Mouse (Mus musculus): ENCODE results near the gene Rpl27.
"Not testable (repeated sequence)": the region's sequence is repeated elsewhere in the genome, so short reads cannot be mapped to it uniquely, and the experiment has no call there.

Gene Rpl27

DNA sequence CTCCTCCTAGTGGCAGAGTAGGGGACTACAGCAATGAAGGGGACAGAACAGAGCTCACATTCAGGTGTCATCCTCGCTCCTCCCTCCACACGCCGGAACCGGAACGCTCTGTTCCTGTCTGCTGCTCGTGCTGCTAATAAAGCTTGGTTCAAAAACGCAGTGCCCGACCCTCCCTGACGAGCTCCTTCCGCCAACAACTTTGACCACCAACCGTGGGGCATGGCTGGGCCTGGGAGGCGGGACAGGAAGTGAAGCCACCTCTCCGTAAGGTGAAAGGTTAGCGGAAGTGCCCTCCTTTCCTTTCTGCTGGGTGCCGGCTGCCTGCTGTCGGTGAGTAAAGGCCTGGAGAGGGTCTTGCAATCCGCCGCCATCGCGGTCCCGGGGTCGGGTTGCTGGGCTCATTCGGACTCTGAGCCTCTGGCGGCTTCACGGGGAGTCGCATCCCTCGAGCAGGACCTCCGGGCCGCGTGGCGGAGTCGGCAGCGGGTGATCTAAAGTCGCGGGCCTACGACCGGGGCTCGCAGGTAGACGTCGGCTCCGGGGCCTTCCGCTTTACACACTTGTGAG is at the start of gene Rpl27:
Gene Rpl27 (plus strand): TSS at position 172 of the 567 bp plus-strand sequence.
- DNase-seq (ENCODE audit: extremely low read depth, low read depth, low spot score) = peak; percentile 96

DNA sequence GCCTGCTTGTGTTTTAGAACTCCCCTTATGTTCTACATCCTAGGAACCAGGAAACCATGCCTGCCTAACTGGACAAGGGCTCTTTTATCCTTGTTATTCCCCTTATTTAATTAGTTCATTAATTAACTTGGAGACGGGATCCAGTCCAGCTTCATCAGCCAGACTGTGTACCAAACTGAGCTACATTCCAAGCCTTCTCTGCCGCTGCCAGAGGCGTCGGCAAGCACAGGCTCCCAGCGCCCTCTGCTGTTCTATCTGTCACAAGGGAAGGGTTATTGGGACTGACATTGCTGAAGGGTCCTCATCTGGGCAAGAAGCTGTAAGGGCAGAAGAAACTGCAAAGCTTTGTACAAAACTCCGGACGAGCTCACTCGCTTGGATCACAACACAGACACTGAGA is 47.0 kb upstream of the Rpl27 start:
- no peak for DNase-seq (ENCODE audit: extremely low read depth, low read depth, low spot score)

DNA sequence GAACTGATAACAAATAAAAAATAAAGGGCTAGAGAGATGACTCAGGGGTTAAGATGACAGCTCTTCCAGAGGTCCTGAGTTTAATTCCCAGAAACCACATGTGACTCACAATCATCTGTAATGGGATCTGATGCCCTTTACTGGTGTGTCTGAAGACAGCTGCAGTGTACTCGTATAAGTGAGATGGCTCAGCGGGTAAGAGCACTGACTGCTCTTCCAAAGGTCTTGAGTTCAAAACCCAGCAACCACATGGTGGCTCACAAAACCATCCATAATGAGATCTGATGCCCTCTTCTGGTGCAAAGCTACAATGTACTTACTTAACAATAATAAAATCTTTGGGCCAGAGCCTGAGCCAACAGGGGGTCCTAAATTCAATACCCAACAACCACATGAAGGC is 26.8 kb upstream of the Rpl27 start:
- DNase-seq (ENCODE audit: extremely low read depth, low read depth, low spot score) = no peak

DNA sequence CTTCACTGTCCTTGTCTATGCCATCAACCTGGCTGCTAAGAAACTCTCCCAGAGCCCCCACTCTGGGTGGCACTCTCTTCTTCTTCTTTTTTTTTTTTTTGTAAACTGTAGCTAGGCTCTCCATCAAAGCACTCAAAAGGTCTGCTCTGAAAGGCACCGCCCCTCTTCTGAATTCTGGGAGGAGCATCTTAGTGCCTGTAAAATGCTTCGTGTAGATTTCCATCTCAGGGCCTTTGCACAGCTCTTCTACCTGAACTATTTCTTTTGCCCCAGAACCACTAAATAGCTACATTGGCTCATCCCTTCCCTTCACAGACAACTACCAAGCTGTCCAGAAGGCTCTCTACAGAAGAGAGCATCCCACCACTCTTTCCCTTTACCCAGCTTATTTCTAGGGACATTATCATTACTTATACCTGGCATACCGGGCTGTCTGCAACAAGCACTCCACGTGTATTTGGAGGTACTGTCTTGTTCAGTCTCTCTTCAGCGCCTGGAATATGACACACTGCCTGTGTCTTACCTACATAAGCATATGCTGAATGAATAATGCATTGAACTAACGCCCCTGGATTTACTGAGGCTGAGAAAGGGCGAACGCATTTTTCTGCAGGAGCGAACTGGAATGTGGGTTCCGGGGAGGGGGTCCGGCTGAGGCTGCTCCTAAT is 25.5 kb upstream of the Rpl27 start:
- DNase-seq (ENCODE audit: extremely low read depth, low read depth, low spot score) = no peak

DNA sequence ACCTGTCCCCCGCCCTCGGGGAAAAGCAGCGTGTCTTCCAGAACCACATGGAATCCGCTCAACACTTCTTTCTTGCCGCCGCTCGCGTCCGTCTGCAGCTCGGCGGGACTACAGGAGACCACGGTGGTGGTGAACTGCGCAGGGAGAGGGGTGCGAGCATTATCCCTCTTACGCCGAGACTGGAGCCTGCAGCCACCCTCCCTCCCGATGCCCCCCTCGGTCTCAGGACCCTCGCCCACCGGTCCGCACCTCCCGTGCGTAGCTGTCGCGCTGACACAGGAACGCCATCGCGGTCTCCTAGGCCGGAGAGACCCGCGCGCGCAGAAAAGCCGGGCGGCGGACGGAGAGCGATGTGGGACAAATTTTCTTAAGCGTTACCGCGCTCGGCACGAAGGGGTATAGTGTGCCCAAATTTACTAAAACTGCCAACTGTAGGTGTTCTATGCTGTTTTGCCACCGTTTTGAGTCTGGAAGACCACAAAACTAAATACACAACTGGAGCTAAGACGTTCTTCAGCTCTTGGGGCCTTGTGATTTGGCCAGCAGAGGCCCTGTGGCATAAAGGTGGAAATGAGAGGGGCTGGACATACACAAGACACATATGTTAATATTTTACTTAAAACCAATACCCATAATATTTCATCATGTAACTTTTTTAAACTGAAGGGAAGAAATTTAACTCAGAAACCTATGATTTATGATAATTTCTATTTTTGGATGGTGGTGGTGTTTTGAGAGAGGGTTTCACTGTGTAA is 24.8 kb upstream of the Rpl27 start, which contains the start of gene Aarsd1:
Gene Aarsd1 (minus strand): TSS at position 515 of the 755 bp plus-strand sequence.
- no peak for DNase-seq (ENCODE audit: extremely low read depth, low read depth, low spot score)

DNA sequence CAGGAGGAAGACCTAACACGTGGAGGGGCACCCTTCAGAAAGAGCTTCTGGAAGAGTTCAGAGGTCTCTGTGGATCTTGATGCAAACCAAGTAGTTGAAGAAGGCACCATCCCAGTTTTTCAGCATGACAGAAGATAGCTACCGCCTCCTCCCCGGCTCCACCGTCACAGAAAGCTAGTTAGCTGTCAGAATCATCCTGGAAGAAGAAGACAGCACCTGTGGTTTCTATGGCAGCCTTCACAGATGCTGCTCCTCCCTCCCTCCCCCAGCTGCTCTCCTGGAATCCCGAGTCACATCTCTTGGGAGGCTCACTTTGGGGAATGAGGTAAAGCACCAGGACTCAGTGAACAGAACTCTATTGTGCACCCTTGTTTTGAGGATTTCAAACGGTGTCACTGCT is 23.1 kb upstream of the Rpl27 start:
- no peak for DNase-seq (ENCODE audit: extremely low read depth, low read depth, low spot score)

DNA sequence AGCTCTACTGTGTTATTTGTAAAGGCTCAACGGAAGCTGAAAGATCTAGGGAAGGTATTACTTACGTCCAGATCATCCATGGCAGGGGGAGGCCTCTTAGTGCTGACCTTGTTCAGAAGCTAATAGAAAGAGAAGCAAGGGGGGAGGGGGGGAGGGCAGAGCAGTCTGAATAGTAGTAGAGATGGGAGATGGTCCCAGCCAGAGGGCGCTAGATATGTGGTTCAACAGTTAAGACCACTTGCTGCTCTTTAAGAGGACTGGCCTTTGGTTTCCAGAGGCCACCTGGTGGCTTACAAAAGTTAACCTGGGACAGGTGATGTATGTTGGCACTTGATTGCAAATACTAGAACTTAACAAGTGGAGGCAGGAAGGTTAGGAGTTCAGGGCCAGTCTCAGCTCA is 22.5 kb upstream of the Rpl27 start:
- no peak for DNase-seq (ENCODE audit: extremely low read depth, low read depth, low spot score)

DNA sequence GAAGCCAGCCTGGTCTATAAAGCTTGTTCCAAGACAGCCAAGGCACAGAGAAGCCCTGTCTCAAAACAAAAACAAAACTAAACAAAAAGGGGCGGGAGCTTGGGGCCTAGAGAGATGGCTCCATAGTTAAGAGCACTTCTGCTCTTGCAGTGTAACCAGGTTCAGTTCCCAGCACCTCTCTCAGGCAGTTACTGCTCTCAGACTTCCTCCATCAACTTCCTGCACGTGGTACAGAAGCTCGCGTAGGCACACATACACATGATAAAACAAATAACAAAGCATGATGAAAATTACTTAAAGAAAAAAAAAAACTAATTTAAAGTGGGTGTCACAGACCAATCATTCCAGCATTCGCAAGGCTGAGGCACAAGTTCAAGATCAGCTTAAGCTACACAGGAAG is 21.9 kb upstream of the Rpl27 start:
- DNase-seq (ENCODE audit: extremely low read depth, low read depth, low spot score) = no peak

DNA sequence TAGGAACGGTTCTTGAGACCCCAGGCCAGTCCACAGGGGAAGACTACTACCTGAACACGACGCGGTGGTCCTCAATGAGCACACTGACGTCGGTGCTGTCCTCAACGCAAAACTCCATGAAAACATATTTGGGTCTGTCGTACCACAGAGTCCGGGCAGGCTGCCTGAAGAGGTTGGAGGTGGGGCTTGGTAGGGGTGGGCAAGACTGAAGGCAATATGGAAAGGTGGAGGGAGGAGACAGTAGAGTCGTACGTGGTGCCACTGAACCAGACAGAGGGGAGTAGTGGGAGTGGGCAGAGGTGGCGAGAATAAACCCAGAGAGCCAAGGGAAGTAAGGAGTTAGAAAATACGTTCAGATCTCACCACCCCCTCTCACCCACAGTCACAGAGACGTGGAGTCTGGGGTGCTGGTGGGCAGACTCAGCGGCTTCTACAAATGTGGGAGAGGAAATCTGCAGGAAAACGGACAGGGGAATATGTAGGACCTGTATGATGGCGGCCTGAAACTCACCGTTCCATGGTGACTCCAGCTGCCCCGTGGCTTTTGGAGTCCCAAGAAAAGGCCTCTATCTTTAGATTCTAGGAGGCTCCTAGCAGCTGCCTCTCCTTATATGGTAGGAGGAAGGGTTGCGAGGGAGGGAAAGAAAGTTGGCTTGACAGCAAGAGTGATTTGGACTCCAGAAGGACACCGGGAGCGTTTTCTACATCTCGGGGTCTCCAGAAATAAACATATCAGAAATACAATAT is 17.8 kb upstream of the Rpl27 start, which contains the start of gene Gm27029:
Gene Gm27029 (minus strand): TSS at position 692 of the 747 bp plus-strand sequence.
- peak; percentile 45 for DNase-seq (ENCODE audit: extremely low read depth, low read depth, low spot score)

DNA sequence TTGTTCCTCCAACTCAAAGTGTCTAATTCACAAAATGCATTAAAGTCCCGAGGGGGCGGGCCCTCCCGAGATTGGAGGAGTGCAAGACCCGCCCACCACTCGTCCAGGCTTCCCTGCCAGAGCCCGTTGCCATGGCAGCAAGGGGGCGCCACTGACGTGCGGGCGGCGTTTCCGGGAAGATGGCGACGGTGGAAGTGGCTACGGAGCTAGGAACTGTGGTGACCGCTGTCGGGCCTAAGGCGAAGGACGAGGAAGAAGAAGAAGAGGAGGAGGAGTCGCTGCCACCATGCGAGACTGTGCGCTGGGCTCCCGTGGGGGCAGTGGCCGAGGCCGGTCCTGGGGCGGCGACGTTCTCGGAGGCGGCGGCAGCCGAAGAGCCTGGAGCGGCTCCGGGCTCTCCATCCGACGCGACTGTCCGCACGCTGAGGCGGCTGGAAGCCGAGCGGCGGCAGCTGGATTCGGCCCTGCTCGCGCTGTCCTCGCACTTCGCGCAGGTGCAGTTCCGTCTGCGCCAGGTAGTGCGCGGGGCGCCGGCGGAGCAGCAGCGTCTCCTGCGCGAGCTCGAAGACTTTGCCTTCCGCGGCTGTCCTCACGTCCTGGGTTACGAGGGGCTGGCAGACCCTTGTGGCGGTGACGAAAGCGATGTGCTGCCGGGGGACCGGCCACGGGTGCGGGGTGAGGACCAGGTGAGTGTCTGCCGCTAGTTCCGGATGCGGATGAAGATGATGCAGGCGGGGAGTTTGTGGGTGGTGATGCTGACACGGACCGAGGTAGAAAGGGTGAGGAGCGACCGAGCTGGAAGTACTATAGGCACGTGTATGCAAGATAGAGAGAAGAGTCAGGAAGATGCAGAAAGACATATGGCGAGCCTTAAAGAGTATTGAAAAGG is 16.9 kb upstream of the Rpl27 start, which contains the start of the genes Rundc1 and Ptges3l:
Gene Rundc1 (plus strand): TSS at position 161 of the 889 bp plus-strand sequence.
Gene Ptges3l (minus strand): TSS at position 409 of the 889 bp plus-strand sequence.
- DNase-seq (ENCODE audit: extremely low read depth, low read depth, low spot score) = peak; percentile 50

DNA sequence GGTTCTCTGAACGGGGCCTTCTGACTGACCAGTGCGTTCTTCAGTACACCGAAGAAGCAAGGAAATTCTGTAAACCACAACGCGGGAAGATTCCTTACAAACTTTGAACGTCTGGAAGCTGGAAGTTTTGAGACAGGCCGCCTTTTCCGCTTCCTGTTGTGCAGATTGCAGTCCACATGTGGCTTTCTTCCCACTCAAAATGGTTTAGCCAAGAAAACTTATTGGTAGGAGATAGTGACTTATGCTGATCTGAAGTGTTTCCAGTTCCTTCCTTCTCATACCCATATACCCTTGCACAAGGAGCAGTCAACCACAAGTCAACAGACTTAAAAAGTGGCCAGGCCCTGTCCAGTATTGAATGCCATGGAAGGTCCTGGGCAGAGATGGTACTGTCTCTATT is 15.9 kb upstream of the Rpl27 start:
- DNase-seq (ENCODE audit: extremely low read depth, low read depth, low spot score) = no peak

DNA sequence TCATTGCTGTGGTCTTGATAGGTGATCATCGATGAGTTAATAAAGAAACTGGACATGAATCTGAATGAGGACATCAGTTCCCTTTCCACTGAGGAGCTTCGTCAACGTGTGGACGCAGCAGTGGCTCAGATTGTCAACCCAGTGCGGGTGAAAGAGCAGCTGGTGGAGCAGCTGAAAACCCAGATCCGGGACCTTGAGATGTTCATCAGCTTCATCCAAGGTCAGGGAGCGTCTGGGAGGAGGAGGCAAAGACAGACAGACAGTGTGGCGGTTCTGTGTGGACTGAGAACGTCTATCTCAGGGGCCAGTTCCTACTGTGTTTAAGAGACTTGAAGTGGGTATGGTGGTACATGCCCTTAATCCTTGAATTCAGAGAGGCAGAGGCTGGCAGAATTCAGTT is 10.8 kb upstream of the Rpl27 start:
- no peak for DNase-seq (ENCODE audit: extremely low read depth, low read depth, low spot score)

DNA sequence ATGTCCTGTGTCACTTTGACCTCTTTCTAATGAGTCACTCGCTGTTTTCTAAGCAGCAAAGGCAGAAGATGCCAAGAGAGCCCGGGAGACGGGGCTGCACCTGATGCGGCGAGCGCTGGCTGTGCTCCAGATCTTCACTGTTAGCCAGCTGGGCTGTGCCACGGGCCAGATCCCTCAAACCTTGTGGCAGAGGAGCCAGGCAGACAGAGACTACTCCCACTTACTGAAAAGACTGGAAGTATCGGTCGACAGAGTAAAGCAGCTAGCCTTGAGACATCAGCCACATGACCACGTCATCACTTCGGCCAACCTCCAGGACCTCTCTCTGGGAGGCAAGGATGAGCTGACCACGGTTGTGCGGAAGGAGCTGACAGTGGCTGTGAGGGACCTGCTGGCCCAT is 8.7 kb upstream of the Rpl27 start:
- DNase-seq (ENCODE audit: extremely low read depth, low read depth, low spot score) = no peak

DNA sequence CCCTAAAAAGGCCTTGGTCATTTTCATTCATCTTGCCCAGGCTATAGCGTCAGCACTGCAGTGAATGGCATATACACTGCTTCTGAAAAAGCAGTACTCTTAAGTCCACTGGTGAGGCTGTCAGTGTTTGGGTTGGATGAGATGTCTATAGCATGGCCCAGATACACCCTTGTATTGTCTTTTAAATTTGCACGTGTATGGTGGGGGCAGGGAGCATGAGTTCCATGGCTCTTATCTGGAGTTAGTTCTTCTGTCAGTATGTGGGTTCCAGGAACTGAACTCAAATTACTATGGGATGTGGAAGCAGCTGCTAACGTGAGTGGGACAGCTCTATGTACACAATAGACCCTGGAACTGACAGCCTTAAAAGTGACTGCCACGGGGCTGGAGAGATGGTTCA is 6.3 kb upstream of the Rpl27 start:
- no peak for DNase-seq (ENCODE audit: extremely low read depth, low read depth, low spot score)

DNA sequence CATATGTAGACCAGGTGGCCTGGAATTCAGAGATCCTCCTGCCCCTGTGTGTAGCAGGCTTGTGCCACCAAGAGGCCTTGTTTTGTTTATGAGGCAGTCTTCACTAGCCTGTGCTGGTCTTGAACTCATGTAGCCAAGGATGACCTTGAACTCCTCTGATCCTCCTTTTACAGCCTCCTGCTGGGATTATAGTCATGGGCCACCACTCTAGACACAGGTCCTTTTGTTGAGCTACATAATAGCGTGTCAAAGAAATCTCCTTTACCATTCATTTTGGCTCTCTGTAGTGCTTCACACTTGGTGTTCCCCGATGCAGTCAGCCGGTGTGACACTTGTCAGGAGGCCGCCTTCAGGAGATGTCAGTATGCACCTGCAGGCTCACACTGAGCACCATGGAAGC is 5.2 kb upstream of the Rpl27 start:
- DNase-seq (ENCODE audit: extremely low read depth, low read depth, low spot score) = no peak

DNA sequence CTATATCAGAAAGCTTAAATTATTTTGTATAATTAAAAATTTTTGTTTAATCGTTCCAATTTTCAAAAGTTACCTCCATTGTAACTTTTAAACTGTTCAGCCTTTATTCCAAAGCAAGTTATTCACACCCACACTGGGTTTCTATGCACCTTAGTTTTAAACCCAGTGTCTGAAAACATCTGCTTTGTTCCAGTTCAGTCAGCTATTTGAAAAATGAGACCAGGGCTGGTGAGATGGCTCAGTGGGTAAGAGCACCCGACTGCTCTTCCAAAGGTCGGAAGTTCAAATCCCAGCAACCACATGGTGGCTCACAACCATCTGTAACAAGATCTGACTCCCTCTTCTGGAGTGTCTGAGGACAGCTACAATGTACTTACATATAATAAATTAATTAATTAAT is 4.1 kb upstream of the Rpl27 start:
- DNase-seq (ENCODE audit: extremely low read depth, low read depth, low spot score) = not testable (repeated sequence)

DNA sequence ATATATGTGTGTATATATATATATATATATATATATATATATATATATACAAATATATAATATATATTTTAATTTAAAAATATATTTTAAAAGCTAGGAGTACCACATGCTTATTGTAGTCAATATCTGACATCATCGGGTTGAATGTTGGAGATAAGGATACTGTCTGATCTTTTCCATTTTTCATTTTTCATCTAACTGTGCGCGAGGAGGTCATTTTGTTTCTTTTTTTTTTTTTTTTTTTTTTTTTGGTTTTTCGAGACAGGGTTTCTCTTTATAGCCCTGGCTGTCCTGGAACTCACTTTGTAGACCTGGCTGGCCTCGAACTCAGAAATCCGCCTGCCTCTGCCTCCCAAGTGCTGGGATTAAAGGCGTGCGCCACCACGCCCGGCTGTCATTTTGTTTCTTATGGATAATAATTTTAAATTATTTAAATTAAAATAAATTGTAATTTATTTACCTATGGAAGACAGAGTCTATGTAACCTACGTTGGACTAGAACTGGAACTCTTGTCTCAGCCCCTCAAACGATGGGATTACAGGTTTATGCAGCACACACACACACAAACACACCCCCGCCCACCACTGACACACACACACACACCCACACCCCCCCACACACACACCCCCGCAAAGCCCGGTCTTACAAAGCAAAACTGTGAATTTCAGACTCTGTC is 510 bp upstream of the Rpl27 start:
- not testable (repeated sequence) for DNase-seq (ENCODE audit: extremely low read depth, low read depth, low spot score)

DNA sequence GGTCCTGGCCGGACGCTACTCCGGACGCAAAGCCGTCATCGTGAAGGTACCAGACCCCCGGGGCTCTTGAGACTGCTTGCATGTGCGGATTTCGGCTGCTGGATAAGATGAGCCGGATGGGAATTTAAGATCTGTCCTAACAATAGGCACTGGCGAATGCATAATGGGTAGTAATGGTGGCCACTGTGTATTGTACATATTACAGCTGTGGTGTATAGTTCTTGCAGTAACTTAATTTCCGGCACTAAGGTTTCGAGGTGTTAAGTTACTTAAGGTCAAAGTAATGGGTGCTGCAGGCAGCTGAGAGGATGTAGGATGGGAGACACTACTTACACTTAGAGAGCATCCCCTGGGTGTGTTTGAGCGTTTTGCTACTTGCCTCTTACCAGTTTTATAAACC is 662 bp downstream of the Rpl27 start:
- DNase-seq (ENCODE audit: extremely low read depth, low read depth, low spot score) = no peak

DNA sequence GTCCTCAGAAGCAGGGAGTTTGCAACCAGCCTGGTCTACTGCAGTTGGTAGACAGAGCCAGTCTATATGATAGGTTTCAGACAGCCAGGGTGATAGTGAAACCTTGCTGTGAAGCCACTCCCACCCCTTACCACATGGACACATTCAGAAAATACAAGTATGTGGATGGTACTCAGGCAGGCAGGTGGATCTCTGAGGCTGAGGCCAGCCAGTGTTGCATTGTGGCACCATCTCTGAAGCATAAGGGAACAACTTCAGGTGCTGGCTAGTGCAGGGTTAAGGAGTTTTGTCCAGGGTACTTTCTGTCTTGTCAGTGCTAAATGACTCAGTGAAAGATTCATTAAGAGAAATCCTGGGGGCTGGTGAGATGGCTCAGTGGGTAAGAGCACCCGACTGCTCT is 4.2 kb downstream of the Rpl27 start:
- DNase-seq (ENCODE audit: extremely low read depth, low read depth, low spot score) = no peak

DNA sequence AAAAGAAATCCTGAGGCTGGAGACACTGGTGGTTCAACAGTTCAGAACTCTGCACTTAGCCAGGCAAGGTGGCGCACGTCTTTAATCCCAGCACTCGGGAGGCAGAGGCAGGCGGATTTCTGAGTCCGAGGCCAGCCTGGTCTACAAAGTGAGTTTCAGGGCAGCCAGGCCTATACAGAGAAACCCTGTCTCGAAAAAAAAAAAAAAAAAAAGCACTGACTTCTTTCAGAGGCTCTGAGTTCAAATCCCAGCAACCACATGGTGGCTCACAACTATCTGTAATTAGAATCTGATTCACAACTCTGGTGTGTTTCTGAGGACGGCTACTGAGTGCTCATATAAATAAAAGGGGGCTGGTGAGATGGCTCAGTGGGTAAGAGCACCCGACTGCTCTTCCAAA is 4.8 kb downstream of the Rpl27 start:
- not testable (repeated sequence) for DNase-seq (ENCODE audit: extremely low read depth, low read depth, low spot score)

Data from fat pad, adult 2 months (tissue).